Mouse (Mus musculus): ENCODE measurements around the gene Pip5k1a.
"Not testable (repeated sequence)": the region's sequence is repeated elsewhere in the genome, so short reads cannot be mapped to it uniquely, and the experiment has no call there.

Gene Pip5k1a

DNA sequence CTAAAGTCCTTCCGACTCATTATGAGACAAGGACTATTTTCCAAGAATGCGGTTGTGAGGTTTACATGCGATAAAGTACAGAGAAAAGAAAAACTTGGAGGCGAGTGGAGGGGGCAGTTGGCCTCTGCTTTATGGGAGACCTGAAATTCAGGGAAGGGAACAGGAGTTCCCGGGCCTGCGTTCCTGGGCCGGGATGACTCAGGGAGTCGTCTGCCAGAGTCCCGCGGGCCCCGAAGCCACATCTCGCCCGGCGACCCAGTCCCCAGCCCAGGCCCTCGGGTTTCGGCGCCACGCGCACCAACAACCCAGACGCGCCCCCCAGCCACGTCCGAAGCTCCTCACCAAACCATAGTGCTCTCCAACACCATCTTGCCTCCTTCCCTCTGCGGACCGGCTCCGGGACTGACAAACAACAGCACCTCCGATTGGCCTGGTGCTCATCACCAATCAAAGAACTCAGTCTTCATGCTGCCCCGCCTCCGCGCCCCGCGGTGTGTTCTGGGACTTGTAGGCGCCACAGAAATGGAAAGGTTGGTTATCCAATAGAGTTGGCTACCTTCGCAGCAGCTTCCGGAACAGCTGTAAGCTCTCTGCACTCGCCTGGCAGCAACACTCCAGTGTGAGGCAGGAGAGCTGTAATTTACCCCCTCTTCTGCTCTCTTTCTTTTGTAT, 64.4 kb downstream of the Pip5k1a start, which contains the start of gene Psmd4:
Gene Psmd4, minus strand, starts transcription at position 449 of the 672 bp plus-strand sequence.
- DNase-seq (ENCODE audit: low spot score in 2 of 2) = peak; percentile 92 to 97

DNA sequence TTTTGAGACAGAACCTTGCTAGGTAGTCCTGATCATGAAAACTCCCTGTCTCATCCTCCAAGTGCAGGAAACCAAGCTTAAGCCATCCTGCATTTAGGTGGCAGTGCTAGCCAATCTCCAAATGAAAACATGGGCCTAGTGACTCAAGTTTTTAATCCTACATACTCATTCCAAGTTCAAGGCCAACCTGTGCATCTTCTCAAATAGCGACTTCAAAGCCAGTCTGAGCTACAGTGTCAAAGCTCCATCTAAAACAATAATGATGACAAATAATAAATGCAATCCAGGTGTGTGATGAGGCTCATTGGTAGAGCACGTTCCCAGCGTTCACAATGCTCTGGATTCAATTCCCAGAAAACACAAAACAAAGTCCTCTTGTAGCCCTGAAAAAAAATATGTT, 65.1 kb downstream of the Pip5k1a start:
- no peak for DNase-seq (ENCODE audit: low spot score in 2 of 2)

DNA sequence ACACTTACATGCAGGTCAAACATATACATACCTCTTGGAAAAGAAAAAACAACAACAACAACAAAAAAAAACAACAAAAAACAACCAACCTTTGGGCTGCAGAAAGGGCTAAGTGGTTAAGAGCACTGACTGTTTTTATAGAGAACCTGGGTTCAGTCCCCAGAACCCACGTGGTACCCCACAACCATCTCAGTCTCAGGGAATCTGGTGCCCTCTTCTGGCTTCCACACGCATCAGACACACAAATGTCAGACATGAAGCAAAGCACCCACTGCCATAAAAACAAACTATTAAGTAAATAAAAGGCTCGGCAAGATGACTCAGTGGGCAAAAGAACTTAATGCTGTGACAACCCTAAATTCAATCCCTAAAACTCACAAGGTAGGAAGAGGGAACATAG, 76.8 kb downstream of the Pip5k1a start:
- DNase-seq (ENCODE audit: low spot score in 2 of 2) = no peak

DNA sequence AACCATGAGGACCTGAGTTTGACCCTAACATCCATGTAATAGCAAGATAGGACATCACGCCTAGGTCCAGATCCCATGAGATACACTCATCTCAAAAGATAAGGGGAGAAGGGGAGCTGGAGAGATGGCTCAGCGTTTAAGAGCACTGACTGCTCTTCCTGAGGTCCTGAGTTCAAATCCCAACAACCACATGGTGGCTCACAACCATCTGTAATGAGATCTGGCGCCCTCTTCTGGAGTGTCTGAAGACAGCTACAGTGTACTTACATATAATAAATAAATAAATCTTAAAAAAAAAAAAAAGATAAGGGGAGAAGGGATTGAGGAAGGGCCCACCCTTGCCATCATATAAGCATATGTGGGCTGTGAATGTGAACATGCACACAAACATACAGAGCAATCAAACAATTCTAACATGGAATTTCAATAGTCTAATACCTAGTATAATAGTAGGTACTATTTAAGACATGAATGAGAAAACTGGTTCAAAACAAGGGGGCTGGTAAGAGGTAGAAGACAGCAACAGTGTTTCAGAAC, 77.4 kb downstream of the Pip5k1a start:
- DNase-seq (ENCODE audit: low spot score in 2 of 2) = not testable (repeated sequence)

DNA sequence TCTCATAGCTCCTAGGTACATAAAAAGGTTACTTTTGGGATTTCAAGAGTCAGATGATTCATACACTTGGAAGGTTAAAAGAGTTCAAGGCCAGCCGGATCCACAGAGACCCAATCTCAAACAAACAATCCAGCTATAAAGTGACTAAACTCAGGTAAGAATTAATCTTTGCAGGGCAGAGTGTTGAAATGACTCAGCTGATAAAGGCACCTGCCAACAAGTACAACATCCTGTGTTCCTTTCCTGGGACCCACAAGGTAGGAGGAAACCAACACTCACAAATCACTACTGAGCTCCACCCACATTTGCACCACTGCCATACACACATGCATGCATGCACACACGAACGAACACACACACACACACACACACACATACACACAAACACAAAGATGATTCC, 78.1 kb downstream of the Pip5k1a start:
- DNase-seq (ENCODE audit: low spot score in 2 of 2) = no peak

DNA sequence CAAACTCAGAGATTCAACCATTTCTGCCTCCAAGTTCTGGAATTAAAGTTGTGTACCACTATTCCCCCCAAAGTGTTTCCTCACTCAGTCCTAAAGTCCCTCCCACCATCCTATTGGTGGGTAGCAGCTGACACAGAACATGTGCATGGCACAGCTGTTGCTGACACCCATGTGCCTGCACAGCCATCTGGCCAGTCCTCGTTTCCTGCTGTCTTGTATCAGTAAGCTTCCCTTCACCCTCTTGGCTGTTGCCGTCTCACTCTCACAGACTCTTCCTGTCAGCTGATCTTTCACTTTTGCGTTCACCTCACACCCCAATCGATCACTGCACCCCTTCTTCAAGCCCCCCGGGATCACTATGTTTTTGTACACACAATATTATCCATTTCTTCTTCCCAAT, 79.0 kb downstream of the Pip5k1a start:
- DNase-seq (ENCODE audit: low spot score in 2 of 2) = no peak

DNA sequence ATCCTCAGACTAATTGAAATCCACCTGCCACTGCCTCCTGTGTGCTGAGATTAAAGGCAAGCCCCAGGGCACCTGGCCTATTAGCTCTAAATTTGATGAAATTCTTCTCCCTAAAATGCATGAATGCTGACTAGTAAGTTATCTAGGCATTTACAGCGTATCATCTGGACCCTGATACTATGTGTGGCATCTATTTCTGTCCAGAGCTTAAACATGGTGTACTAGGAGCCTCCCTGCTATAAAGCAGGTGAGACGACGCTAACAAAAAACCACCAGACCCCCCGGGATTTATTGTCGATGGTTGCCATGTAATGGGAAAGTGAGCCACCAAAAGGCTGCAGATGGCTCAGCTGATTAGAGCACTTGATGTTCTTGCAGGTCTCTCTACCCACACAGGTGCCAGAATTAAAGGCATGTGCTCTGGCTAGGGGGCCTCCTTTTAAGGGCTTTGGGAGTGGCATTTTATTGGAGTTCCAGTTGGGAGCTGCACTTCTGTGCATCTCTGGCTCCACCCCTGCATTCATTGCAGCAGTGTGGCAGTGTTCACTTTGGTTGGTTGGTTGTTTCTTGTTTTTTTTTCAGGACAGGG, 79.6 kb downstream of the Pip5k1a start:
- no peak for DNase-seq (ENCODE audit: low spot score in 2 of 2)

DNA sequence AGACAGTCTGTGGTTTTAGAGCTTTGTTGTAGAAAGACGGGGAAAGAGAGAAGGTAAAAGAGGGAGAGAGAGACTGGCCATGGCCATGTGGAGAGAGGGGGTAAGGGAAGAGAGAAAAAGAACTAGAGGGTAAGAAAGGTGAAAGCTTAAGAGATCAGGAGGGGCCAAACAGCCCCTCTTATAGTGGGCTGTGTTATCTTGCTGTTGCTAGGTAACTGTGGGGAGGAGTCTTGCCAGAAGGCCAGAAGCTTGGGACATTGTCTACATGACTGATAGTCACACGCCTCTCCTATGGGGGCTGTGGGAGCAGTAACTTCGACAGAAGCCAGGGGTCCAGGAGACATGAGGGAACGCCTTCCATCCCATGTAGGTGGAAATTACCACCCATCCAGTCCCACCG, 81.5 kb downstream of the Pip5k1a start:
- no peak for DNase-seq (ENCODE audit: low spot score in 2 of 2)

DNA sequence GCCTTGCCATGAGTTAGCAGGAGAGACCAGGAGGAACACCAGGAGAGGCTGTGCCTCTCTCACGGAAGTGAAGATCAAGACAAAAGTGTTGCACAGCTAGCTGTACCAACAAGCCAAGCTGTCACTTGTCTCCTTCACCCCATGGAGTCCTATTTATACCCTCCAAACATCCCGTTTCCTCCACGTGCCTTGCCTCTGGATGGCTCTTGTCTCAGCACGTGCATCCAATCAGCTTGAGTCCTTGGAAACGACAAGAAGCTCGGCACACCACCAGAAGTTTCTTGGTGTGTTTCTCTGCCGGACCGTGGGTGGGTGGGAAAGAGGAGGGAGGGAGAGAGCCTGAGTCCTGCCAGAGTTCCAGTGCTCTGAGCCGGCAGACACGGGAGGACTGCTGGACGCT, 82.2 kb downstream of the Pip5k1a start:
- no peak for DNase-seq (ENCODE audit: low spot score in 2 of 2)

DNA sequence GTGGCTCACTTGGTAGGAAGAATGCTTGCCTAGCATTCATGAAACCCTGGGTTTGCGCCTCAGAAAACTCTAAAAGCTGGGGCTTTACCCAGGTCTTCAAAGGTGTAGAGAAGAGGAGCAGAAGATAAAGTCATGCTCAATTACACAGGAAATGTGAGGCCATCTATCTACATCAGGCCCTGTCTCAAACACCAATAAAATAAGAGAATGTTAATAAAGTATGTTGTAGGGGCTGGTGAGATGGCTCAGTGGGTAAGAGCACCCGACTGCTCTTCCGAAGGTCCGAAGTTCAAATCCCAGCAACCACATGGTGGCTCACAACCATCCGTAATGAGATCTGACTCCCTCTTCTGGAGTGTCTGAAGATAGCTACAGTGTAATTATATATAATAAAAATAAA, 85.8 kb downstream of the Pip5k1a start:
- not testable (repeated sequence) for DNase-seq (ENCODE audit: low spot score in 2 of 2)

DNA sequence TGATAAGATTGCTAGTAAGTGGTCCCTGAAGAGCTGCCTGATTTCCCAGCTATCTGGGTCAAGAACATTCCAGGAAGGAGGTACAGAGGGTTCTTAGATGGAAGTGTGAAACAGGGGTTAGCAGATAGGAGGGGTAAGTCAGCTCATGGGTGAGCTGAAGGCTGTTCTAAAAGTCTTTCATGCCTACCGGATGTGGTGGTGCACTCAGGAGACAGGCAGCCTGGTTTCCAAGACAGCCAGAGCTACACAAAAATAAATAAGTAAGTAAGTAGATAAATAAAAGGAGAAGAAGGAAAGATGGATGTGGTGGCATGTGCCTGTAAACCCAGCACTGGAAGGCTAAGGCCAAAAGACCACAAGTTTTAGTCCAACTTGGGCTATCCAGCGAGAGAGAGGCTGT, 88.0 kb downstream of the Pip5k1a start:
- DNase-seq (ENCODE audit: low spot score in 2 of 2) = no peak

DNA sequence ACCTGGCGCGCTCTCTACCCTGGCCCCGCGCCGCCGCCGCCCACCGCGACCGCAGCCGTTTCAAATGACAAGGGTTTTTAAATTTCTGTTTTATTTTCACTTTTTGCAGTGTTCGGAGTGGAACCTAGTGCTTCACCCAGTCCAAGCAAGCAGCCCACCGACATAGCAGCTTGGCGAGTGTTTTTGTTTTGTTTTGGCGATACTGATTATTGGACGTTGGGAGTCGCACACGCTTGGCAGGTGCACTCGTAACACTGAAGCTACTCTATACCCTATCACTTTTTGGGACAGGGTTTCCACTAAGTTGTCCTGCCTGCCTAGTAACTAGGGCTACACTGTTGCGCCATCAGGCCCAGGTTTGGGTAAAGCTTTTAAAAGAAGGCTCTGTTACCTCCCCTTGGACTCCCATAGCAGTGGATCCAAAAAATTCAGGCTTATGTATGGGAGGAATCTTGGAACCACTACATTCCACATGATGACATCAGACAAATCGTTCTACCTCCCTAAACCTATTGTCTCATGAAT, 90.1 kb downstream of the Pip5k1a start:
- DNase-seq (ENCODE audit: low spot score in 2 of 2) = no peak

DNA sequence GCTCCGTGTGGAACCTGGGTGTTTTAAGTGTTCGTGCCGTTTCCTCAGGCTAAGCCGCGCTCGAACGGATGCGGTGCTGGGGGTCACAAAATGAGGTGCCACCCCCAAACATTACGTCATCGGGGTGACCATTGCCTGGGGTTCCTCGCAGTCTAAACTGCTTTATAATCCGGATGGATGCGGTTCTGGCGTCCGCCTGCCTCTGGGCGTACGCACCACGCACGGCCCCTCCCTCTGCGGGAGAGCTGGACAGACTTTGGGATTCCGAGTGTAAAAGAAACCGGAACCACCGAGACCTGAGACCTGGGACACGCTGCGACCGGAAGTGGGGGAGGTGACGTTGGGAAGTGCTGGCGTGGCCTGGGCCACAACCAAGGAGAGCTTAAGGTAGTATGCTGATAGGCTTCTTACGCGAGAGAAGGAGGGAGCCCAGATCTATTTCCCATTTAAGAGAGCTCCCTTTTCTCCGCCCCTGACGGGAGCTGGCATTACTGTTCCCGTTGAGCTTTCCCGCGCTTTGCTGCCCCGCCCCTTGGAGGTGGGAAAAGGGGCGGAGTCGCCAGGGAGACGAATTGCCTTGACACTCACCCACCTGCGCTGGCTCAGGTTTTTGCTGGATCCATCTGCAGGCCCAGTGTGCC, 90.7 kb downstream of the Pip5k1a start:
- DNase-seq (ENCODE audit: low spot score in 2 of 2) = peak; percentile 79 to 82

DNA sequence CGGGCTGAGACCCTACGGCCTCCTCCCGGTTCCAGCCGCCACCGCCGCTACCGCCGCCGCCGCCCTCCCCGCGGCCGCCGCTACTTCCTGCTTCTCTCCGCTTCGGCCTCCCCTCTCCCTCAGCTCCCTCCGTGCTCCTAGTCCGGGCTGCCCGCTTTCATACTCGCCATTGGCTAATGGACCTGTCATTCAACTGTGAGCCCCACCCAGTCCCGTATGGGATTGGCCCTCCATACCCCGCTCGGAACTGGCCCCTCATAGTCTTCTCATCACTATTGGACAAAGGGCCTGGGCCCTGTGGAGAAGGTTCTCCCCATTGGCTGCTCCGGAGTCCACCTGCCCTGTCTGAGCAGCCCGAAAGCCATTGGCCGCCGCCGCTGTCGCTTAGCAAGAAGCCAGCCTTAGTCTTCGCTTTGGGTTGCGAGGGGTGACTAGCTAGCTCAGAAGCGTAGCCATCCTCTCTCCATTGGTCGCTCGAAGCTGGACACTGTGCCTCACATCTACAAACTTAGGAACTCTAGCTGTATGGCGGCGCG, 91.3 kb downstream of the Pip5k1a start, which contains the start of gene Zfp687:
Gene Zfp687, minus strand, starts transcription at position 112 of the 536 bp plus-strand sequence.
- DNase-seq (ENCODE audit: low spot score in 2 of 2) = peak; percentile 99

DNA sequence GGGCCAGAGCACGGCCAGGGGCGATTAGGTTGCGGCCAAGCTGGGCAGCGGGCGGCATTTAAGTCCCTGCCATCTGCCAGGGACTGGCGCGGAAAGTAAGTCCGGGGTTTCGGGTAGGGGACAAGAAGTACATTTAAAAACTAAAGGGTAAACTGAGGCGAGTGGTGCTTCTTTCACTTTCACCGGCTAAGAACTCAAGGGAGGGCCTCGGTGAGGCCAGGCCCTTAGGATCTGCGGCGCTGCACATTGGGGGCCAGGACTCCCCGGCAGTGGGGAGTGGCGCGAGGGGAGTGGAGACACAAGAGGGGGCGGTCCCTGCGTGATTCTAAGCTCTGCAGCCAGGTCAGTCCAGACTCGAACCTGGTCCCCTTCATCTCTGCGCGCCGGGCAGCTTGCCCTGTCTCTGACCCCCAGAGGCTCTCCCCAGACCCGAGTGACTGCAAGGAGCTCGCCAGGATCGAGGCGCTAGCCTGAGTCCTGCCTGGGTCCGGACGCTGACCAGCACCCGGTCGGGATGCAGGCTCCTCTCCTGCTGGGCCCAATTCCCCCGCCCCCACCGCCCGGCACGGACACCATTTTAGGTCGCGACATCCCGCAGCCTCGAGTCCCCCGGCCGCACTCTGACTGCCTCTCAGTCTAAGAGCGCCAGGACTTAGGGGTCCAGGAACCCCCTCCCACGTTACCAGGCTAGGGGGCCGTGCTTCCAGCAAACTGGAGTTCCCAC, 92.1 kb downstream of the Pip5k1a start:
- DNase-seq (ENCODE audit: low spot score in 2 of 2) = peak; percentile 31 to 42

DNA sequence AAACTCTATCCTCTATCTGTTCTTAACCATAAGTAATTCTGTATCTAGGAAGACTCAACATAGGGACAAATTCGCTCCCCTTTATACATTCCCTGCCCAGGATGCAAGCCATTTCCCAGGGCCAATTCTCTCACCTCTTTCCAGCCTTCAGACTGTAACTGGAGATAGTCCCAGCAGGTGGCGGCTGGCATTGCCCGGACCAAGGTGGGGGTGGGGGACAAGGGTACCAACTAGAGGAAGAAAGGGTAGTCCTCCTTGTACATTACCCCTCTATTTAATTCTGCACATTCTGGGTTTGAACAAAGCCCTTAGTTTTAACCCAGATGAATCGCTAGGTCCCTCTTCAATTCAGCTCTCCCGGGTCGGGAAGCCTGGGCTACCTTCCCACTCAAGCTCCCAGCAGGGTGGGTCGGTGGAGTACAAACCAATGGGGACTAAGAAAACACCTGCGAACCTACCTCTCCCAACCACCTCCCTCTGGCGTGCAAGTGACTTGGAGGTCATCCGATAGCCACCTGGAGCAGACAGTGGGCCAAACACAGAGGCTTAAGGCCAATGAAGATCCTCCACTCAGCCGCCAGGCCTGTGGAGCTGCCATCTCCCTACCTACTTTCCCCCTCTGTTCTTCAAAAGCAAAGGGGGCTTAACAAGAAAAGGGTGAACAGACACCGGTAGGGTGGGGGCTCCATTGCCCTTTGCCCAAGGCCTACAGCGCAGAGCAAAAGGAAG, 92.9 kb downstream of the Pip5k1a start:
- no peak for DNase-seq (ENCODE audit: low spot score in 2 of 2)

DNA sequence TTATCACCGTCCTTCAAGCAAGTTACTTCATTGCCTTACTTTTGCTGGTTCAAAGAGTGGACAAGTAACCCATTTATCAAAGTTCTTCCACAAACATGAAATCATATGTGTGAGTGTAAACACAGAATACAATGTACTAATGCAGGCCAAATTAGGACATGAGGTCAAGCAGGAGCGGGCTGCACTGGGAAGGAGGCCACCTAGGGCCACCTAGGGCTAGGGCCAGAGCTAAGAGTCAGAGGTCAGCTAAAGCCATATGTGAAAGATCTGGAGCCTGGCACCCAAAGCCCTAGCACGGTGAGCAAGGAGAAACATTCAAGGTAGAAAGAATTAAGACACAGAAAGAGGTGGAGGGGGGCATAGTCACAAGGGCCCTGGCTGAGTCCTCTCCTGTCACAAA, 93.7 kb downstream of the Pip5k1a start:
- DNase-seq (ENCODE audit: low spot score in 2 of 2) = no peak

DNA sequence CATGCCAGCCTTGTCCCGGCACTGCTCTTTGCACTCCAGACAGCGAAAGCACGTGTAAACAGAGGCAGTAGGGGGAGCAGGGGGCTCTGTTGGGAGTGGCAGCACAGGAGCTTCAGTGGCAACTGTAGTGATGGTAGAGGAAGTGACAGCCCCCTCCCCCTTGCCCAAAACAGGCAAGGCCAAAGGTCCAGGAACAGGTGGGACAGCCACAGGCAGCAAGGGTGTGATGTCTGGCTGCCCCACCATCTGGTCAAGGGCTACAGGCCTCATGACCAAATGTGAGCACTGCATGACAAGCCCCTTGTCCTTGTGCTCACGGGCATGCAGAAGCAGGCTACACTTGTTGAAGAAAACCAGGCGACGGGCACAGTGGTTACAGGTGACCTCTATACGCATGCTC, 96.3 kb downstream of the Pip5k1a start:
- DNase-seq (ENCODE audit: low spot score in 2 of 2) = no peak

Data from spleen, postnatal 14 days (tissue).